Mouse (Mus musculus) kidney, embryonic 15.5 days (tissue): ENCODE measurements at regions not wholly inside any gene's neighbourhood (a gene's known extent, or its start where the extent isn't known, plus 50 kb on each side); places are given as distances from the start of the nearest gene placed in this dataset.

Experiments used
- ATAC-seq: fragments of 200-750 bp; cut with Nextera tagmentation; replicated peaks from 2 replicates; pipeline ENCODE4 v1.8.0; 2017; ENCODE audit warnings: moderate TSS enrichment; ENCODE audit not compliant: low FRiP score
- H3K27ac ChIP-seq: fragments of 300-500 bp; sonication (generic); 2 replicates; pipeline ENCODE4 v1.5.1; 2015; ENCODE audit warnings: mild to moderate bottlenecking, inconsistent platforms
- H3K27me3 ChIP-seq: fragments of 300-500 bp; sonication (generic); 2 replicates; pipeline ENCODE4 v1.6.1; 2015; ENCODE audit warnings: inconsistent platforms
- H3K36me3 ChIP-seq: fragments of 300-500 bp; sonication (generic); 2 replicates; pipeline ENCODE4 v1.6.1; 2015; ENCODE audit warnings: inconsistent platforms
- H3K4me1 ChIP-seq: fragments of 300-500 bp; sonication (generic); 2 replicates; pipeline ENCODE4 v1.6.1; 2015; ENCODE audit warnings: inconsistent platforms
- H3K4me2 ChIP-seq: fragments of 300-500 bp; sonication (generic); 2 replicates; pipeline ENCODE4 v1.6.1; 2015; ENCODE audit warnings: moderate library complexity, mild to moderate bottlenecking, inconsistent platforms
- H3K4me3 ChIP-seq: fragments of 300-500 bp; sonication (generic); replicated peaks from 2 replicates; pipeline ENCODE4 v1.5.1; 2015; ENCODE audit warnings: mild to moderate bottlenecking, inconsistent platforms
- H3K9ac ChIP-seq: fragments of 300-500 bp; sonication (generic); 2 replicates; pipeline ENCODE4 v1.6.1; 2015; ENCODE audit warnings: mild to moderate bottlenecking, inconsistent platforms
- H3K9me3 ChIP-seq: fragments of 300-500 bp; sonication (generic); replicated peaks from 2 replicates; pipeline ENCODE4 v1.6.1; 2016; ENCODE audit warnings: inconsistent platforms
- WGBS: fragments of 180-500 bp; shearing (Covaris S2); methylation state at CpG from one replicate; pipeline ENCODE4 v1.1.7; 2015; ENCODE audit warnings: mixed read lengths; 5-methylcytosine and 5-hydroxymethylcytosine counted together

DNA sequence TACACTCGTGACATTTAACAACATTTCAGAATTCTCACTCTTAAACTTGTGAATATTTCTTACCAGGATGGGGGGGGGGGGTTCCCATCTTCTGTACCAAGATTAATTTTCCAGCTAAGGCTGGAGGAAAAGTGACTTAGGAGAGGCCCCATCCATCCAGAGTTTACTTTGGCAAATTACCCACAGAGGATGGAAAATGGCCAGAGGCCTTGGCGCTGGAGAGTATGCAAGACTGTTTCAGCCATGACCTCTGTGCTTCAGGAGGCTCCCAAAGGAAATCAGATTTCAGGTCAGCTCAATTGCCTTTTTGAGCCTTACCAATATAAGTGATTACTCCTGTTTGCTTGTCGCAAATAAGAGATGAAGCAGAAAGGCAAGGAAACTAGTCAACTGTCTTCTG is 143.4 kb upstream of the F930015N05Rik start:
- Histone ChIP-seq H3K4me1 (no peaks in the 10 kb centered on the region), H3K27ac (no peak overlapping the region), H3K4me3 (no peak overlapping the region), H3K4me2 (no peak overlapping the region), H3K36me3 (no peaks in the 10 kb centered on the region), H3K9me3 (no peaks in the 10 kb centered on the region), H3K27me3 (peaks cover 23% of the 10 kb centered on the region), H3K9ac (no peak overlapping the region)
- WGBS: 58% methylated on average over 3 of the region's 3 CpGs
- no peak for ATAC-seq

GRCm38 (mm10) chr11:64586056-64586455 is 149.6 kb upstream of the F930015N05Rik start:
- Histone ChIP-seq H3K36me3 (no peaks in the 10 kb centered on the region), H3K27ac (no peak overlapping the region), H3K9me3 (no peaks in the 10 kb centered on the region), H3K4me1 (peaks cover 13% of the 10 kb centered on the region), H3K9ac (no peak overlapping the region), H3K4me3 (no peak overlapping the region), H3K4me2 (no peak overlapping the region), H3K27me3 (peaks cover 48% of the 10 kb centered on the region)
- WGBS: 78% methylated on average over 6 of the region's 6 CpGs
- no peak for ATAC-seq

DNA sequence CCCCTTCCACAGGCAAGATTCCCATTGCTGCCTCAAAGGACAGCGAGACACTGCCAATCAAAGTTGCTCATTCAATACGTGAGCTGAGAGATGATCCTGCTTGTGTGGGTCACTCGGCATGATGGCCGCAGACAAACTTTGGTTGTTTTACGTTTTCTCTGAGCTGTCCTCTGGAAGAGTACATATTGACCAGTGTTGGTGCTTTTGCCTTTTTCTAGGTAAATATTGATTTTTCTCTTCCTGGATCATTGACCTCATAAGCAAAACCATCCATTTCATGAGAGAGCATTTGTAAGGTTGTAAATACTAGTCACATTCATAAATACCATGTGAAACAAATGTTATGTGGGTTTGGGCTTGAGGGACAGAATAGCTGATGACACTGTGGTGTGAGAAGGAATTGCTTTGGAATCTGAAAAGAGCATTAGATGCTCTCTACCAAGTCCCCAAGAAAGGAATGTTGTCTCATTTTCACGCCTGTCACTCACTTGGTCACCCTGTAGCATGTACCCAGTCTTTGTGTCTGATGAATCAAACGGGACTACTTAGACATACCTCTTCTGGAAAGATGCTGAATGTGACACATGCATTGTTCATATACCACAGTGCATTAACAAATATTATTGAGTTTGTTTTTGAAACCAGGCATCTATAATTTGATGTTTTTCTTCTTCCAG is 150.7 kb upstream of the F930015N05Rik start:
- no peak overlapping the region for H3K27ac ChIP-seq
- H3K4me1 ChIP-seq: peaks cover 13% of the 10 kb centered on the region
- H3K9ac ChIP-seq: no peak overlapping the region
- H3K27me3 ChIP-seq: peaks cover 53% of the 10 kb centered on the region
- ATAC-seq: no peak
- 81% methylated on average over 7 of the region's 7 CpGs for WGBS
- H3K4me3 ChIP-seq: no peak overlapping the region
- H3K9me3 ChIP-seq: no peaks in the 10 kb centered on the region
- H3K4me2 ChIP-seq: no peak overlapping the region
- no peaks in the 10 kb centered on the region for H3K36me3 ChIP-seq

DNA sequence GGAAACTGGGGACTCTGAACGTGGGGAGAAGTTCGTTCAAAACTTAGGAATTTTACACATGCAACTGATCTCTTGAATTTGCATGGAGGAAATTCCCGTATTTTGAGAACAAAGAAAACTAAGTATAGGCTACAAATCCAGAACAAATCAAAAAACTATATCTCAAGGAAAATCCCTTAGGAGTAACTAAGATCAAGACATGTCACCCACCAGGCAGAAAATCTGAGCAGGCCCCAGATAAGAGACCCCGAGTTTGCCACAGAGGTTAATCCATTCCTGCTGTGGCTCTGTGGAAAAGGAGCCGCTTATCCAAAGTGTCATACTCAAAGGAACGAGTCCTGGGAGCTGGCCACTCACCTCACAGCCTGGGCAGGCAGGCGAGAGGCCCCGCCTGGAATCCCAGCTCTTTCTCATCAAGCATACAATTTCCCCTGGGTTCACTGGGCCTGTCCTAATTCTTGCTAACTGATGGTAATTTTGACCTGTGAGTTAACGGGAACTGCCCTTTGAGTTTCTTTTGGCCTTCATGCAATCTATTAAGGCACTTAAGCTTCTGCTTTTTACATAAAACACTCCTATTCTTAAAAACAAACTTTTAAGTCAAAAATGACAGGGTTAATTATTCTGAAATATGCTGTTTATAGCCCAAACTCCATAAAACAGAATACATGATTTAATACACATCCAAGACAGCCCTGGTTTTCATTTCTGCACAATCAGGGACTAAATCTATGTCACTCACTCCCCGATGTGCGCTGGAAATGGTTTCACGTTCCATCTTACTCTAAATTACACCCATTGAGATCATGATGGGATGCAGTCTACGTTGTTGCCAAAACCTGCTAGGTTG is 151.5 kb upstream of the F930015N05Rik start:
- WGBS: 31% methylated on average over 13 of the region's 13 CpGs
- ATAC-seq: peak; percentile 66
- Histone ChIP-seq H3K9me3 (no peaks in the 10 kb centered on the region), H3K27me3 (peaks cover 55% of the 10 kb centered on the region), H3K36me3 (no peaks in the 10 kb centered on the region), H3K4me3 (no peak overlapping the region), H3K9ac (no peak overlapping the region), H3K27ac (no peak overlapping the region), H3K4me1 (peaks cover 13% of the 10 kb centered on the region), H3K4me2 (no peak overlapping the region)

DNA sequence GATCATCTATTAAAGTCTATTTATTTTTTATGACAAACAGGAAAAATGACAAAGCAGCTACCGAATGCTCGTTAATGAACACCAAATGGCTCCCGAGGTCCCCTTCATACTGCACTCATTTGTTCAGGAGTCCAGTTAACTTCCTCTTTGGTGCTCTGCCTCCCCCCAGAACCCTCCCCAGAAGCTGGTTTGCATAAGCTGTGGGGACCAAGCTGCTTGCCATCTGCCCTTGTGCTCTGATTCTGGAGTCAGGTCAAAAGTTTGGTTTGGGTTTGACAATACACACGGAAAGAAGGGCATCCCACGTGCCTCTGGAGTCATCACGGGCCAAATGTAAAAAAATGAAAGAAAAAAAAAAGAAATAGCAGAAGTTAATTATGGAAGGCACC is 152.1 kb upstream of the F930015N05Rik start:
- ATAC-seq: no peak
- Histone ChIP-seq H3K9ac (no peak overlapping the region), H3K9me3 (no peaks in the 10 kb centered on the region), H3K4me1 (peaks cover 13% of the 10 kb centered on the region), H3K27ac (no peak overlapping the region), H3K4me3 (no peak overlapping the region), H3K4me2 (no peak overlapping the region), H3K27me3 (peaks cover 55% of the 10 kb centered on the region), H3K36me3 (no peaks in the 10 kb centered on the region)
- 38% methylated on average over 6 of the region's 6 CpGs for WGBS

DNA sequence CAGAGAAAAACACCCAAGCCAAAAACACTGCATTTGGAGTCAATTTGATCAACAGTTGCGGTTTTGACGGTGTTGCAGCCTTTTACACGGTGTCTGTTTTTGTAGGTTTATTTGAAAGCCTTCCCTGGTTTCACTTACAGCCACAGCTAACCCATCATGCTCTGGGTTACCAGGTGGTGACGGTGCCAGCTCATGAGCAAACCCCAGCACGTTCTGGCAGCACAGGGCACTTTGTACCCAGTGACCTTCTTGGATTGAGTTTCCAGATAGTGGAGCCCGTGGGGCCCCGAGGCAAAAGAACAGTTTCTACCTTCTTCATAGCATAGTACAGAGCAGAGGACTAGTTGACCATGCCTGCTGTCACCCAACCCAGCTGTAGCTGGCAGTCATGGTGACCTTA is 152.6 kb upstream of the F930015N05Rik start:
- Histone ChIP-seq H3K4me2 (no peak overlapping the region), H3K27ac (no peak overlapping the region), H3K9ac (no peak overlapping the region), H3K9me3 (no peaks in the 10 kb centered on the region), H3K27me3 (peaks cover 56% of the 10 kb centered on the region), H3K4me3 (no peak overlapping the region), H3K4me1 (peaks cover 13% of the 10 kb centered on the region), H3K36me3 (no peaks in the 10 kb centered on the region)
- no peak for ATAC-seq
- WGBS: 50% methylated on average over 7 of the region's 7 CpGs

DNA sequence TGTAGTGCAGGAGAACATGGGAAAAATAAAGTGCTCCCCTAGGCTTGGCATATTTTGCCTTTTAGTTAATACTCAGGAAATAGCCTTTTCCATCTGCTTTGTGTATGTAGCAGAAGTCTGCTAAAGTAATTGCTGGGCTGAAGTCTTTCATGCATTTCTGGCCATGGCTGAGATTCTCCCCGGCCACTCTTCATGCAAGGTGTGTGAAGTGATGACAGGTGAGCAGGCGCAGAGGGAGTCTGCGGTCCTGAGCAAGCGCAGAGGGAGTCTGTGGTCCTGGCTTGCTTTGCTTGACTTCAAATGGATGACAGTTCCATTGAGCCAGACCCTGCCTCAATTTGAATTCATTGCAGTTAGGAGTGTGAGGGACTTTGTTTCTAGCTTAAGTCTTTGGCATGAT is 153.6 kb upstream of the F930015N05Rik start:
- no peak for ATAC-seq
- Histone ChIP-seq H3K4me2 (no peak overlapping the region), H3K9me3 (no peaks in the 10 kb centered on the region), H3K9ac (no peak overlapping the region), H3K4me1 (peaks cover 13% of the 10 kb centered on the region), H3K27ac (no peak overlapping the region), H3K36me3 (no peaks in the 10 kb centered on the region), H3K27me3 (peaks cover 60% of the 10 kb centered on the region), H3K4me3 (no peak overlapping the region)
- WGBS: 86% methylated on average over 4 of the region's 4 CpGs

GRCm38 (mm10) chr11:64592253-64592652 is 155.8 kb upstream of the F930015N05Rik start:
- 90% methylated on average over 2 of the region's 2 CpGs for WGBS
- ATAC-seq: no peak

DNA sequence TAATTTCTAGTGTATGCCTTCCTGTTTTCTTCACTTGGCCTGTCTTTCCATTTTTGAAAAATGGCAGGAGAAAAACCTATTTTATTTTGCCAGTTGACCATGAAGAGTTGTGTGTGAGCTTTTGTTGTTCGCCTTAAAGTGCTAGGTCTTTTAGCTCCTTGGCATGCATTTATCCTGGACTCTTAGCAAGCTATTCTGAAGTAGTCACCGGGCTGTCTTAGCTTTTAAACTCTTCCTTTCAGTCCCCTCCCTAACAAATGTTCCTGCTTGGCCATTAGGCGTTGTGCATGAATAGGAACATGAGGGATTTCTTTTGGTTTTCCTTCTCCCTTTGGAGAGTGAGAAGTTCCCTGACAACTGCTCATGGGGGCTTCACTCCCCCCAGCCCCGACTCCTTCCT is 160.9 kb upstream of the F930015N05Rik start:
- H3K4me3 ChIP-seq: no peak overlapping the region
- H3K9ac ChIP-seq: no peak overlapping the region
- H3K4me1 ChIP-seq: peaks cover 6% of the 10 kb centered on the region
- no peaks in the 10 kb centered on the region for H3K36me3 ChIP-seq
- peaks cover 43% of the 10 kb centered on the region for H3K27me3 ChIP-seq
- WGBS: 91% methylated on average over 4 of the region's 4 CpGs
- ATAC-seq: no peak
- H3K4me2 ChIP-seq: no peak overlapping the region
- H3K9me3 ChIP-seq: no peaks in the 10 kb centered on the region
- no peak overlapping the region for H3K27ac ChIP-seq

More at GRCm38 (mm10) chr11:64592253-64592652, 155.8 kb upstream of the F930015N05Rik start:
- no peaks in the 10 kb centered on the region for H3K36me3 ChIP-seq
- peaks cover 13% of the 10 kb centered on the region for H3K4me1 ChIP-seq
- peaks cover 57% of the 10 kb centered on the region for H3K27me3 ChIP-seq
- no peak overlapping the region for H3K4me3 ChIP-seq
- no peak overlapping the region for H3K9ac ChIP-seq
- no peak overlapping the region for H3K27ac ChIP-seq
- H3K4me2 ChIP-seq: no peak overlapping the region
- no peaks in the 10 kb centered on the region for H3K9me3 ChIP-seq

- peak overlapping the region; percentile 23; the same call in 1 of the 2 replicates for H3K27ac ChIP-seq
- no peaks in the 10 kb centered on the region for H3K9me3 ChIP-seq
- H3K4me2 ChIP-seq: no peak overlapping the region
- 56% methylated on average over 3 of the region's 3 CpGs for WGBS
- H3K27me3 ChIP-seq: peaks cover 24% of the 10 kb centered on the region
- peaks cover 6% of the 10 kb centered on the region for H3K4me1 ChIP-seq
- no peak for ATAC-seq
- no peaks in the 10 kb centered on the region for H3K36me3 ChIP-seq
- no peak overlapping the region for H3K4me3 ChIP-seq
- no peak overlapping the region for H3K9ac ChIP-seq
Measured at GRCm38 (mm10) chr11:64599178-64599577, 162.7 kb upstream of the F930015N05Rik start.

- ATAC-seq: peak; percentile 70; the same call in 1 of the 2 replicates
- H3K9me3 ChIP-seq: no peaks in the 10 kb centered on the region
- H3K27ac ChIP-seq: peak overlapping the region; percentile 23; the same call in 1 of the 2 replicates
- no peak overlapping the region for H3K4me2 ChIP-seq
- no peak overlapping the region for H3K4me3 ChIP-seq
- no peaks in the 10 kb centered on the region for H3K36me3 ChIP-seq
- no peak overlapping the region for H3K9ac ChIP-seq
- H3K4me1 ChIP-seq: peaks cover 6% of the 10 kb centered on the region
- peaks cover 18% of the 10 kb centered on the region for H3K27me3 ChIP-seq
- 63% methylated on average over 10 of the region's 10 CpGs for WGBS
Measured at GRCm38 (mm10) chr11:64600201-64601102, 164.0 kb upstream of the F930015N05Rik start.

DNA sequence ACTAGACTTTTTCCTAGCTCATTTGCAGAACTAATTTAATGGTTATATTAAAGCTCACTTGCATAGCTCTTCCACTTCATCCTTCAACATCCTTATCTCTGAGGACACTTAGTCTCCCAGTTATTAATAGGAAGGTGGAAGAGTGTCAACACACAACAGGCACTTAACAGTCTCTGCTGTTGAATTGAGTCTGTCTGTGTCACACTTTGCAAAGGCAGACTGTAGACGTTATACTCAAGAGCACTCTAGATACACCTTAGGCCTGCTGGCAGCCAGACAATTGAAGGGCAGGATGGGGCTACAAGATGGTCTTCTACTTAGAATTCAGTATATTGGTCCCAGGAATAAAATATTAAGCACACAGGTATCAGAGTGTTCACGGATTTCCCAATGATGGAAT is 172.6 kb upstream of the F930015N05Rik start:
- Histone ChIP-seq H3K27me3 (no peaks in the 10 kb centered on the region), H3K4me1 (no peaks in the 10 kb centered on the region), H3K9ac (no peak overlapping the region), H3K27ac (no peak overlapping the region), H3K9me3 (no peaks in the 10 kb centered on the region), H3K36me3 (no peaks in the 10 kb centered on the region), H3K4me3 (no peak overlapping the region), H3K4me2 (no peak overlapping the region)
- ATAC-seq: no peak
- 82% methylated on average over 2 of the region's 2 CpGs for WGBS
